Mouse (Mus musculus): Measurements from ENCODE around the gene H2-K1. TPM values are rescaled to one million over a fixed set of nuclear protein-coding genes. Genes with fewer than 3 reads are reported as not detected.

Gene H2-K1
- total RNA-seq (2014; fragmentation: Nextera tagmentation) (1,023 and 1,149 TPM in 2 replicates), total RNA-seq (2017) (564 and 822 TPM in 2 replicates)

GRCm38 (mm10) chr17:34000150-34000537 lies at the start of gene H2-K1:
TSS of gene H2-K1 (minus strand) at chr17:34000347.
- peak; percentile 96 for ATAC-seq (replicated peaks; ENCODE audit: poor library complexity, severe bottlenecking)

GRCm38 (mm10) chr17:34047404-34048050 lies 47.4 kb upstream of the H2-K1 start:
- ATAC-seq (replicated peaks; ENCODE audit: poor library complexity, severe bottlenecking), result peak; percentile 84

DNA sequence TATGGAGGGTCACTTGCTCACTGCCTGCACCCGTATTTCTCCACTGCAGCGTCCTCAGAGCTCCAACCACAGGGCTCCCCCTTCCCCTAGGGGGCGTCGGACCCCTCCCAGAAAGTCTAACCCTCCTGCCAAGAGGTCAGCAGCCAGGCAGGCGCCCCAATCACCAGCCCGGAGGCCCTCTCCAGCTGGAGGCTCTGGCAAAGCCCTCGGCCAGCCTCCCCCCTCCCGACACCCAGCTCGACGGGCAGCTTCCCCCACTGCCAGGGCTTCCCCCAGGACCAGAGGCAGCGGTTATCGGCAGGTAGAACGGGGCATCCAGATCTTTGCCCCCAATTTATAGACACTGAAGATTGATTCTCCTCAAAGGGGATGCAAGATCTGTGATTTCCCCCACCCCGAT lies 45.8 kb upstream of the H2-K1 start:
- no peak for ATAC-seq (replicated peaks; ENCODE audit: poor library complexity, severe bottlenecking)

- ATAC-seq (replicated peaks; ENCODE audit: poor library complexity, severe bottlenecking), result peak; percentile 29; the same call in 1 of the 2 replicates
Observed at GRCm38 (mm10) chr17:34039562-34040450, 39.7 kb upstream of the H2-K1 start.

GRCm38 (mm10) chr17:34038878-34039561 lies 38.9 kb upstream of the H2-K1 start, which contains the start of gene Col11a2:
TSS of gene Col11a2 (plus strand) at chr17:34039437.
- ATAC-seq (replicated peaks; ENCODE audit: poor library complexity, severe bottlenecking), result no peak; the same call in 1 of the 2 replicates

DNA sequence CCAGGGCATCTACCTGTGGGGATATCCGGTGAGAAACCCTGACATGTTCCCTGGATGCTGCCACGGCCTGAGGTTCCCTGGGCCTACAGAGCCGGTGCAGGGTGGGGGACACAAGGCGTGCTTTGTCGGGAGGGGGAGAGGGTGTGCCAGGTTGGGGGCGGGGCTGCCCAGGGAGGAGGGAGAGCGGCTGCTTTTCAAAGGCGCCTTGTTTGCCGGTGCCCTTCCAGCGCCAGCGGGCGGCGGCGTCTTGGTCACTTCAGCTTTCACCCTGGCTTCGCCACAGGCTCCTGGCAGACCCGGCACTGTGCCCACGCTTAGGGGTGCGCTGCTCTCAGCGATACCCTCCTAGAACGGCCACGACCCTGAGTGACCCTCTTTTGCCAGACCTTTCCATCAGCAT lies 38.3 kb upstream of the H2-K1 start:
- ATAC-seq (replicated peaks; ENCODE audit: poor library complexity, severe bottlenecking), result no peak

DNA sequence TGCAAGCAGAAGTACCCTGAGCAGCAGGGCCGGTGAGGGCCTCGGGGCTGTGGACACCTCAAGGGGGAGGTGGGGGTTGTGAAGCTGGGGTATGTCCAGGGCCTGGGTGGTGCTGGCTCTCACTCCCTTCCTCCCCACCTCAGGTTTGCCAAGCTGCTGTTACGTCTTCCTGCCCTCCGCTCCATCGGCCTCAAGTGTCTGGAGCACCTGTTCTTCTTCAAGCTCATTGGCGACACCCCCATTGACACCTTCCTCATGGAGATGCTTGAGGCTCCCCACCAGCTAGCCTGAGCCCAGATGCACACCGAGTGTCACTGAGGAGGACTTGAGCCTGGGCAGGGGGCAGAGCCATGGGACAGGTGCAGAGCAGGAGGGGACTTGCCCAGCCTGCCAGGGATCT lies 37.1 kb upstream of the H2-K1 start:
- no peak for ATAC-seq (replicated peaks; ENCODE audit: poor library complexity, severe bottlenecking)

- no peak for ATAC-seq (replicated peaks; ENCODE audit: poor library complexity, severe bottlenecking)
Observed at GRCm38 (mm10) chr17:34036647-34037046, 36.5 kb upstream of the H2-K1 start.

GRCm38 (mm10) chr17:34035517-34035916 lies 35.4 kb upstream of the H2-K1 start:
- ATAC-seq (replicated peaks; ENCODE audit: poor library complexity, severe bottlenecking), result no peak

- ATAC-seq (replicated peaks; ENCODE audit: poor library complexity, severe bottlenecking), result 0 out of 2 replicates have a peak, but pooled peaks have one; percentile 9
Observed at GRCm38 (mm10) chr17:34034064-34034463, 33.9 kb upstream of the H2-K1 start.

DNA sequence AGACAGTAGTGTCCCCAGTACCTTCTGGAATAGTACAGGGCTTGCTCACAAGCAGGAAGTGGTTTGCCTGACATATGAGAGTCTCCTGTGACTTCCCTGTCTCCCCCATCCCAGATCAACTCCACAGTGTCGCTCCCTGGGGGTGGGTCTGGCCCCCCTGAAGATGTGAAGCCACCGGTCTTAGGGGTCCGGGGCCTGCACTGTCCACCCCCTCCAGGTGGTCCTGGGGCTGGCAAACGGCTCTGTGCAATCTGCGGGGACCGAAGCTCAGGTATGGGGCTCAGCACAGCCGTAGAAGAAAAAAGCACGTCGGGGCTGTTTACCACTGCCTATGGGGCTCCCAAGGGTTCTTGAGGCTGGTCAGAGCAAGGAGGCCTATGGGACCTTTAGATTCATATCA lies 33.3 kb upstream of the H2-K1 start:
- no peak for ATAC-seq (replicated peaks; ENCODE audit: poor library complexity, severe bottlenecking)

- peak; percentile 6; the same call in 1 of the 2 replicates for ATAC-seq (replicated peaks; ENCODE audit: poor library complexity, severe bottlenecking)
Observed at GRCm38 (mm10) chr17:34032806-34033205, 32.7 kb upstream of the H2-K1 start.

- no peak for ATAC-seq (replicated peaks; ENCODE audit: poor library complexity, severe bottlenecking)
Observed at GRCm38 (mm10) chr17:34032174-34032632, 32.1 kb upstream of the H2-K1 start.

DNA sequence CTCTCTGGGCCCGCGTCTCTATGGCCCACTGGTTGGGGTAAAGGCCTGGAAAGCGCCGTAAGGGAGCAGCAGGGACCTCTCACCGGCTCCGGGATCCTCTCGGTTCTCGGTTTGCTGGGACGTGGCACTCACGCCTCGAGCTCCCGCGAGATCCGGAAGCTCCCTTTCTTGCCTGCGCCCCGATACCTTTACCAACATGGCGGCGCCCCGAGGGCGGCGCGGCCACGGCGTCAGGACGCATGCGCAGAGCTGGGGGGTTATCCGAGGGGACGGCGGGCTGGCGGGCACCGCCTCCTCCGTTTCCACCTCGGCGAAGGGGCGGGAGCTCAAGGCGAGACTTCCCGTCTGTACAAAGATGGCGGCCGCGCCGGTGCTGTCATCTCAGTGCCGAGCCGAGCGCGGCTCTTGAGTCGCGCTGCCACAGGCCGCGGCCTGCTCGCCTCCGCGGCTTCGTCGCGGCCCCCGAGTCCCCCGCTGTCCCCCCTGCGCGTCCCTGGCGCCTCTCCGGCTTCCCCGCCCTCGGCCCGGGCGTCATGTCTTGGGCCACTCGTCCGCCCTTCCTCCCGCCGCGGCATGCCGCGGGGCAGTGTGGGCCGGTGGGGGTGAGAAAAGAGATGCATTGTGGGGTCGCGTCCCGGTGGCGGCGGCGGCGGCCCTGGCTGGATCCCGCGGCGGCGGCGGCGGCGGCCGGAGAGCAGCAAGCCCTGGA lies 31.5 kb upstream of the H2-K1 start, which contains the start of the genes Slc39a7 and Rxrb:
Gene Slc39a7 (minus strand): TSS at position 218 of the 709 bp plus-strand sequence.
Gene Rxrb (plus strand): TSS at position 348 of the 709 bp plus-strand sequence.
- ATAC-seq (replicated peaks; ENCODE audit: poor library complexity, severe bottlenecking), result peak; percentile 52

DNA sequence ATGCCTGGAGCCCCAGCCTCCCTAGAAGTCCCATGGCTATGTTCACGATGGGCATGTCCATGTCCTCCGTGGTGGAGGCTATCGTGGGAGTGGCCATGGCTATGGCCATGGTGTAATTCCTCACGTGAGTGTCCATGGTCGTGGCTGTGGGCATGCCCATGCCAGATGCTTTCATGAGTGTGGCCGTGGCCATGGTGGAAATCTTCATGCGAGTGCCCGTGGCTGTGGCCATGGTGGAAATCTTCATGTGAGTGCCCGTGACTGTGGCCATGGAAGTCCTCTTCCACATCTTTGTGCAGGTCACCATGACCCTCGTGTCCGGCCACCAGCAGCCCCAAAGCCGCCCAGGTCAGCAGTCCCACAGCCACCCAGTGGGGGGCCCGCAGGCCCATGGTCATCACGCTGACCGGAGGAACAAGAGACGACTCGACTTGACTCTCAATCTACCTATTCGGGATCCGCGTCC lies 30.7 kb upstream of the H2-K1 start:
- ATAC-seq (replicated peaks; ENCODE audit: poor library complexity, severe bottlenecking), result no peak

DNA sequence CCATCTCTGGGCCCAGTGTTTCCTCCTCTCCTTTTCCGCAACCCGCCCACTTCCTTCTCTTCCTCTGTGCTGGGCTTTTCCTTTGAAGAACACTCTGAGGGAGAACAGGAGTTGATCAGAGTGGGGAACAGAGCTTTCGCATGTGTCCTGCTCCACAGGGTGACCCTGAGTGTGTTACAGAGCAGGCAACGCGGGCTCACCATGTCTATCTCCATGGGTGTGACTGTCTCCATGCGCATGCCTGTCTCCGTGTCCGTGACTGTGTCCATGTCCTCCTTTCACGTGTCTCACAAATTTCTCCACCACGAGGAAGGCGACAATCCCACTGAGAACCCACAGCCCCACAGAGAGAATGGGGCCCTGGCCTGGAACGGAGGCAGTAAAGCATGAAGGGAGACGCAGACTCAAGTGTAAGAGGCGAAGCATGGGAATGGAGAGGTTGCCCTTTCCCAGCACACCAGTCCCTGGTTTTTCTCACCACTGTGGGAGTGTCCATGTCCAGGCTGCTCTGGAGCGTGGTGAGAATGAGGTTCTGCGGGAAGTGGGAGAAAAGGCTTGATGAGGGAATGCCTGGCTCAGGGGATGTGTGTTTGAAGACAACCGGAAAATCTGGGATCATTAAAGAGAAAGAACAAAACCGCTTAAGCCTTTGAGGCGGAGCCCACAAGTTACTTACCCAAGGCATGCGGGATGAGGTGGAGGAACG lies 29.9 kb upstream of the H2-K1 start:
- no peak for ATAC-seq (replicated peaks; ENCODE audit: poor library complexity, severe bottlenecking)

- no peak for ATAC-seq (replicated peaks; ENCODE audit: poor library complexity, severe bottlenecking)
Observed at GRCm38 (mm10) chr17:34029150-34029889, 29.2 kb upstream of the H2-K1 start.

- ATAC-seq (replicated peaks; ENCODE audit: poor library complexity, severe bottlenecking), result no peak
Observed at GRCm38 (mm10) chr17:34028501-34029149, 28.5 kb upstream of the H2-K1 start.
